Comparison of ENCODE assay signal across 19 mouse cellular contexts in genomic region chr1:193387241-193387640, GRCm38 (mm10). TPM values are rescaled to one million over a fixed set of nuclear protein-coding genes. Genes with fewer than 3 reads are reported as not detected.
DNase-seq lines count a peak whose midpoint lies in the region; ATAC-seq and TF ChIP-seq lines count a peak whose summit lies in the region.
"Had no signal": no experiment of that assay in that cellular context is flagged by ENCODE, and none has a peak within 500 bp of the region (broad histone marks: within the 10 kb centered on the region; RNA-seq: fewer than 3 reads in every experiment).

No protein-coding gene starts in this region.

- no peaks in the 10 kb centered on the region for H3K36me3 ChIP-seq in hindbrain, embryonic 13.5 days
- no peaks in the 10 kb centered on the region for H3K36me3 ChIP-seq in hindbrain, embryonic 12.5 days
- H3K36me3 ChIP-seq: embryonic facial prominence, embryonic 13.5 days had no signal

- 40% methylated on average over 2 of the region's 2 CpGs for WGBS in hindbrain, embryonic 13.5 days
- WGBS in hindbrain, embryonic 12.5 days: 26% methylated on average over 2 of the region's 2 CpGs

- no peak overlapping the region for H3K4me2 ChIP-seq in hindbrain, embryonic 13.5 days
- no peak overlapping the region for H3K4me2 ChIP-seq in hindbrain, embryonic 12.5 days (replicated peaks)
- H3K4me2 ChIP-seq: embryonic facial prominence, embryonic 13.5 days had no signal

- 0 out of 2 replicates have a peak overlapping the region, but pooled peaks have one; percentile 70 for H3K27ac ChIP-seq in hindbrain, embryonic 13.5 days
- H3K27ac ChIP-seq in hindbrain, embryonic 12.5 days: no peak overlapping the region
- H3K27ac ChIP-seq: embryonic facial prominence, embryonic 13.5 days had no signal

- H3K4me3 ChIP-seq in hindbrain, embryonic 13.5 days: no peak overlapping the region
- H3K4me3 ChIP-seq in hindbrain, embryonic 12.5 days: no peak overlapping the region
- H3K4me3 ChIP-seq: embryonic facial prominence, embryonic 13.5 days; myocyte had no signal

- H3K4me1 ChIP-seq in hindbrain, embryonic 13.5 days (replicated peaks): peaks cover 62% of the 10 kb centered on the region
- H3K4me1 ChIP-seq in hindbrain, embryonic 12.5 days: peaks cover 55% of the 10 kb centered on the region

- H3K9me3 ChIP-seq in hindbrain, embryonic 13.5 days: no peaks in the 10 kb centered on the region
- no peaks in the 10 kb centered on the region for H3K9me3 ChIP-seq in hindbrain, embryonic 12.5 days (replicated peaks)
- H3K9me3 ChIP-seq: embryonic facial prominence, embryonic 13.5 days had no signal

- no peak for TF ChIP-seq CTCF in Patski (IDR thresholded peaks at IDR 0.05)

- no peaks in the 10 kb centered on the region; the same call in 1 of the 2 replicates for H3K27me3 ChIP-seq in hindbrain, embryonic 13.5 days
- H3K27me3 ChIP-seq in hindbrain, embryonic 12.5 days: no peaks in the 10 kb centered on the region
- H3K27me3 ChIP-seq in Patski: no peaks in the 10 kb centered on the region
- H3K27me3 ChIP-seq: embryonic facial prominence, embryonic 13.5 days had no signal

- no peak for ATAC-seq in hindbrain, embryonic 13.5 days (ENCODE audit: low FRiP score)
- ATAC-seq in hindbrain, embryonic 12.5 days (ENCODE audit: low FRiP score): no peak
- ATAC-seq in Patski: peak; percentile 11
- ATAC-seq: activated CD4-positive, CD25-positive, alpha-beta regulatory T cell, adult 4 months; liver, postnatal 0 days had no signal

- POLR2A ChIA-PET in Patski (lab: Charles Lee): no interaction called here

- in situ Hi-C loops in Patski (cut with MboI; ENCODE audit: low pct_unique_long_range_greater_than_20kb): loop anchor here (5.0 kb wide), 1 partner anchor 315 kb away; no protein-coding TSS in a partner anchor

- CTCF ChIA-PET in Patski (lab: Charles Lee): interaction anchor here (0.9 to 3.8 kb wide), 12 partner anchors 12 to 318 kb away, joined by 3 to 18 read pairs (median 3); partner anchors contain the start of gene Camk1g

- H3K9ac ChIP-seq in hindbrain, embryonic 13.5 days: no peak overlapping the region
- H3K9ac ChIP-seq in hindbrain, embryonic 12.5 days: no peak overlapping the region
- H3K9ac ChIP-seq: embryonic facial prominence, embryonic 13.5 days; liver, postnatal 0 days had no signal

- peak; percentile 67 for DNase-seq in Muller cell, postnatal 12 days (ENCODE audit: inconsistent ontology term)
- no peak for DNase-seq in Patski (ENCODE audit: low read depth, low spot score)
- DNase-seq in cerebellum, adult 9-11 months: peak; percentile 60
- no peak for DNase-seq in B cell, adult 2 months
- DNase-seq in heart, adult 9 months (ENCODE audit: low spot score in 2 of 2): no peak
- DNase-seq: heart, adult 18-20 months; heart, postnatal 10 days; kidney, adult 8-10 months; kidney, postnatal 25 days; liver; liver, postnatal 0 days; retina, postnatal 1 day; right cerebral cortex, postnatal 4 days; thymus, postnatal 36 days had no signal

RNA-seq across cellular contexts. Expression of gene Camk1g, which starts 17.1 kb away (rescaled TPM):
- 31.7 and 35.5 TPM in 2 replicates for polyA plus RNA-seq in hindbrain, embryonic 13.5 days (2015; fragmentation: Nextera tagmentation; extraction: Ambion mirVana)
- polyA plus RNA-seq in hindbrain, embryonic 12.5 days (2016; fragmentation: Nextera tagmentation; extraction: Ambion mirVana): 19.7 and 20.3 TPM in 2 replicates
- polyA plus RNA-seq in Patski (2021): 0.69 TPM
- polyA plus RNA-seq: activated CD4-positive, CD25-positive, alpha-beta regulatory T cell, adult 4 months had no signal

Comparison
In these comparisons a context has a peak if more than half of its experiments do, and no peak if none do; other contexts are left out.
1. DNase-seq: peak in Muller cell, postnatal 12 days (single experiment) and cerebellum, adult 9-11 months (single experiment); none in Patski (single experiment), B cell, adult 2 months (0 of 2) and heart, adult 9 months (0 of 2).
2. RNA of gene Camk1g, which starts 17.1 kb away (polyA plus RNA-seq): 31.7 to 35.5 TPM in hindbrain, embryonic 13.5 days and 19.7 to 20.3 TPM in hindbrain, embryonic 12.5 days; 0.69 TPM in Patski (single experiment); every median in the first group is over 10 times any median in the second.